Mouse (Mus musculus): ENCODE data around the gene Opcml. TPM values are rescaled to one million over a fixed set of nuclear protein-coding genes. Genes with fewer than 3 reads are reported as not detected.

Gene Opcml
- polyA plus RNA-seq, 1 experiment from 2014 or later = 0.97 TPM

DNA sequence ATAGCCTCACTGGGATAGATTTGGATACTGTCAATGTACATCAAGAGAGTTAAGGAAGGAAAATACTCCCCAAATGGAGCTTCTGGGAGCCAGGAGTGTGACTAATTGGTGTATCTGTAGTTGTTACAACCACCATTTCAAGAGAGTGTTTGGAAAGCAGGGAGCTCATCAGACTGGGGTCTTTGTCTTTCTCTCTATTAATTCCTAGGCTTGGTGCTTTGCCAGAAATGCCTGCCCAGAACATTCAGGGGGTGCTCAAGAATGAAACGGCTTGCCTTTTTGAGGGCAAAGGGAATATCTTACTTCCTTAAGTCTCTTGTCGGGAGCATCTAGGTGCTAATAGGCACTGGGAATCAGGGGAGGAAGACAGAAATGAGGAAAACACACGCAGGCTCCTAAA, 416.9 kb downstream of the Opcml start:
- DNase-seq (ENCODE audit: low spot score) = no peak
- H3K36me3 ChIP-seq (ENCODE audit: insufficient read depth, low read length) = no peaks in the 10 kb centered on the region
- no peak overlapping the region for H3K27ac ChIP-seq
- no peak for ATAC-seq (replicated peaks; ENCODE audit: low FRiP score, low read depth)
- H3K4me3 ChIP-seq (replicated peaks; ENCODE audit: low read depth, low read length) = no peak overlapping the region
- no peaks in the 10 kb centered on the region for H3K9me3 ChIP-seq (replicated peaks; ENCODE audit: low read length)
- no peak for TF ChIP-seq CTCF (IDR thresholded peaks at IDR 0.05; ENCODE audit: low read depth)
- no peak overlapping the region for H3K9ac ChIP-seq (ENCODE audit: low read depth, low read length)
- H3K27me3 ChIP-seq (ENCODE audit: insufficient read depth, low read length) = no peaks in the 10 kb centered on the region
- H3K4me1 ChIP-seq (replicated peaks; ENCODE audit: insufficient read depth, low read length) = no peaks in the 10 kb centered on the region
- H3K4me2 ChIP-seq (ENCODE audit: low read length) = no peak overlapping the region
- 83% methylated on average over 3 of the region's 3 CpGs for WGBS

DNA sequence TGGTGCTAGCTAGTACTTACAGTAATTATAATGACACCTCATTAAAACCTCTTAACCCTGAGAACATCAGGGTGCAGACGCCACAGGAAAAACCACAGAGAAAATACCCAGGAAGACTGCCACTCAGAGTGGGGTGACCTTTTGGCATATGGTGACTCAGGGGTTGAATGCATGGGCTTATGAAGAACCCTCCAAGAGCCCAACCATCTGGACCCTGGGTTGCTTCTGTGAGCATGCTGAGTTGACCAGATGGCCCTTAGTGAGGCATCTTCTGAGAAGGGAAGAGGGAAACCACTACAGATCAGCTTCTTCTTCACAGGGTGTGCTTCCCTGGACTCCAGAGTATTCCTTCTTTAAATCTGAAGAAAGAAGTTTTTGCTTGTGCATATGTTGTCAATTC, 418.1 kb downstream of the Opcml start:
- H3K9ac ChIP-seq (ENCODE audit: low read depth, low read length) = no peak overlapping the region
- WGBS = 81% methylated on average over 1 of the region's 1 CpGs
- H3K4me1 ChIP-seq (replicated peaks; ENCODE audit: insufficient read depth, low read length) = no peaks in the 10 kb centered on the region
- H3K27me3 ChIP-seq (ENCODE audit: insufficient read depth, low read length) = no peaks in the 10 kb centered on the region
- no peak overlapping the region for H3K4me2 ChIP-seq (ENCODE audit: low read length)
- ATAC-seq (replicated peaks; ENCODE audit: low FRiP score, low read depth) (no peak), DNase-seq (ENCODE audit: low spot score) (no peak)
- no peaks in the 10 kb centered on the region for H3K9me3 ChIP-seq (replicated peaks; ENCODE audit: low read length)
- H3K36me3 ChIP-seq (ENCODE audit: insufficient read depth, low read length) = no peaks in the 10 kb centered on the region
- TF ChIP-seq CTCF (IDR thresholded peaks at IDR 0.05; ENCODE audit: low read depth) = no peak
- no peak overlapping the region for H3K4me3 ChIP-seq (replicated peaks; ENCODE audit: low read depth, low read length)
- H3K27ac ChIP-seq = no peak overlapping the region

DNA sequence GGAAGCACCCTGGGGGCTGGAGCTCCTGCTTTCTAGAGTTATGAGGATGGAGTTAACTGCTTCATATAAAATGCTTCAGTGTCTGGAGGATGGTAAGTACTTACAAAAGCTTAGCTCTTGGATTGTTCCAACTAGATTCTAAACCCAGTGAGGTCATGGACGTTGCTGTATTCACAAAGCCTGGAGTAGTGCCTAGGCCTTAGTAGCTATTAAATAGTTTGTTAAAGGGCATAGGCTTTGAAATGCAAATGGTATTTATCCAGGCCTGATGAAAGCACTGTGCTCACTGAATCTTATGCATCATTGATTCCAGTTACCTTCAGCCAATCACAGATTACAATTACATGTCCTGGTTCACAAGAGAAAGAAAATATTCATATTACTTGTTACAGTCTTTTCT, 421.3 kb downstream of the Opcml start:
- ATAC-seq (replicated peaks; ENCODE audit: low FRiP score, low read depth) (no peak), DNase-seq (ENCODE audit: low spot score) (peak; percentile 0)
- Histone ChIP-seq H3K27me3 (ENCODE audit: insufficient read depth, low read length) (no peaks in the 10 kb centered on the region), H3K36me3 (ENCODE audit: insufficient read depth, low read length) (no peaks in the 10 kb centered on the region), H3K27ac (no peak overlapping the region), H3K4me1 (replicated peaks; ENCODE audit: insufficient read depth, low read length) (no peaks in the 10 kb centered on the region), H3K4me3 (replicated peaks; ENCODE audit: low read depth, low read length) (no peak overlapping the region), H3K9me3 (replicated peaks; ENCODE audit: low read length) (no peaks in the 10 kb centered on the region), H3K4me2 (ENCODE audit: low read length) (no peak overlapping the region), H3K9ac (ENCODE audit: low read depth, low read length) (no peak overlapping the region)
- WGBS = 54% methylated on average over 1 of the region's 1 CpGs
- TF ChIP-seq CTCF (IDR thresholded peaks at IDR 0.05; ENCODE audit: low read depth) = no peak

DNA sequence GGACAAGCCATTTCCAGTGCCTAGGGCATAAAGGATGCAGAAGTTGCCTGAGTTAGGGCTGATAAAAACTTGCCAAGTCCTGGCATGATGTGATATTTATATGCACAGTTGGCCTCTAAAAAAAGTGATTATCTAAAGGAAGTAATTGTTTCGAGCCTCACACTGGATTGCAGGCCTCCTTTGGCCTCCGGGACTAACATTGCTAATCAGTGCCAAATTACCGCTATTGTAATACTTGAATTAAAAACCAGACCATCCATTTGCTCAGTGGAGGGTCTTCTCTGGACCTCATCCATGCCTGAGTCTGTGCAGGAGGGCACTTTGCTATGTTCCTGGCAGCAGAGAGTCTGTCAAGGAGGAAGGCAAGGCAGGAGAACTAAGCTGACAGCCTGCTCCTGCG, 423.3 kb downstream of the Opcml start:
- Histone ChIP-seq H3K4me3 (replicated peaks; ENCODE audit: low read depth, low read length) (no peak overlapping the region), H3K4me1 (replicated peaks; ENCODE audit: insufficient read depth, low read length) (no peaks in the 10 kb centered on the region), H3K36me3 (ENCODE audit: insufficient read depth, low read length) (no peaks in the 10 kb centered on the region), H3K27ac (no peak overlapping the region), H3K9me3 (replicated peaks; ENCODE audit: low read length) (no peaks in the 10 kb centered on the region), H3K9ac (ENCODE audit: low read depth, low read length) (no peak overlapping the region), H3K4me2 (ENCODE audit: low read length) (no peak overlapping the region), H3K27me3 (ENCODE audit: insufficient read depth, low read length) (no peaks in the 10 kb centered on the region)
- no peak for DNase-seq (ENCODE audit: low spot score)
- no peak for TF ChIP-seq CTCF (IDR thresholded peaks at IDR 0.05; ENCODE audit: low read depth)
- WGBS = 72% methylated on average over 4 of the region's 4 CpGs
- ATAC-seq (replicated peaks; ENCODE audit: low FRiP score, low read depth) = no peak

DNA sequence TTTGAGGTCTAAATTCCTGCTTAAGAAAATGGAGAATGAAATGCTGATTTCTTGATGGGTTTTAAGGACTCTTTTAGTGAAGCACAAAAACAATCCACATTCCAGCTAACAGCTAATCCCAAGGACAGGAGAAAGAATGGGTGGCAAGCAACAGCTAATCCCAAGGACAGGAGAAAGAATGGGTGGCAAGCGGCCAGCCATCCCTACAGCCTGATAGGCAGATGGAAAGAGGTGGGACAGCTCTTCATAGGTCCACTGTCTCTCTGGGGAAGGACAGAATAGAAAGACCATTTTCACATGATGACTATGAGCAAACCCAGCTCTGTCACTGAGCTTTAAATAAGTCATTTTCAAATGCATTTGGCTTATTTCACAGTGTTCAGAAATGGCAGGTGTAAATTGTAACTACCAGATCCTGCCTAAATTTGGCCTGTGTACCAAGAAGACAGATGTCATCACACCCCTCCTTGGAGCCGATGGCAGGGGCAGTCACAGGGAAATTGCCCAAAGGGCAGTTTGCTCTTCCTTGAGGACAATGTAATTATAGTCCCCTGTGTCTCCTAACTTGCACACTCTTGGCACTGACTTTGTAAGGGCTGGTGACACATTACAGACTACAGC, 427.6 kb downstream of the Opcml start:
- H3K9ac ChIP-seq (ENCODE audit: low read depth, low read length) = no peak overlapping the region
- WGBS = 76% methylated on average over 2 of the region's 2 CpGs
- no peaks in the 10 kb centered on the region for H3K4me1 ChIP-seq (replicated peaks; ENCODE audit: insufficient read depth, low read length)
- no peaks in the 10 kb centered on the region for H3K27me3 ChIP-seq (ENCODE audit: insufficient read depth, low read length)
- no peak for TF ChIP-seq CTCF (IDR thresholded peaks at IDR 0.05; ENCODE audit: low read depth)
- no peaks in the 10 kb centered on the region for H3K36me3 ChIP-seq (ENCODE audit: insufficient read depth, low read length)
- no peak overlapping the region for H3K4me2 ChIP-seq (ENCODE audit: low read length)
- ATAC-seq (replicated peaks; ENCODE audit: low FRiP score, low read depth) = no peak
- H3K27ac ChIP-seq = no peak overlapping the region
- no peak for DNase-seq (ENCODE audit: low spot score)
- H3K4me3 ChIP-seq (replicated peaks; ENCODE audit: low read depth, low read length) = no peak overlapping the region
- no peaks in the 10 kb centered on the region for H3K9me3 ChIP-seq (replicated peaks; ENCODE audit: low read length)

DNA sequence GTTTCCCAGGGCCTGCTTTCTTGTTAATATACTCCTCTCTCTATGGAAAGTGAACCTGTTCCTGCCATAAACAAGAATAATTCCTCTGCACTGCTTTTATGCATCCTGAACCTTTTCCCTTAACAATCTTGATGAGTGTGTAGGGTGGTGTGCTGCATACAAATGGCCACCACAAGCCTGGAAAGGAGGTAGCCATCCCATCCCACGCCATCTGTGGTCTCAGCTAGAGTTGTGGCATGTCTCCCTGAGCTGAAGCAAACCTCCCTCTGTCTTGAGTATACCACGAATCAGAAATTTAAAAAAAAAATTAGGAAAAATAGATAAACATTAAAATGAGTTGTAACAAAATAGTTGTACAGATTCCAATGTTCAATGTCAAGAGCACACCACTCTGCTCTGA, 432.2 kb downstream of the Opcml start:
- H3K27me3 ChIP-seq (ENCODE audit: insufficient read depth, low read length) = no peaks in the 10 kb centered on the region
- no peak for TF ChIP-seq CTCF (IDR thresholded peaks at IDR 0.05; ENCODE audit: low read depth)
- no peak overlapping the region for H3K27ac ChIP-seq
- no peaks in the 10 kb centered on the region for H3K9me3 ChIP-seq (replicated peaks; ENCODE audit: low read length)
- H3K9ac ChIP-seq (ENCODE audit: low read depth, low read length) = no peak overlapping the region
- no peak for DNase-seq (ENCODE audit: low spot score)
- no peaks in the 10 kb centered on the region for H3K36me3 ChIP-seq (ENCODE audit: insufficient read depth, low read length)
- no peaks in the 10 kb centered on the region for H3K4me1 ChIP-seq (replicated peaks; ENCODE audit: insufficient read depth, low read length)
- WGBS = 76% methylated on average over 2 of the region's 2 CpGs
- no peak for ATAC-seq (replicated peaks; ENCODE audit: low FRiP score, low read depth)
- H3K4me3 ChIP-seq (replicated peaks; ENCODE audit: low read depth, low read length) = no peak overlapping the region
- no peak overlapping the region for H3K4me2 ChIP-seq (ENCODE audit: low read length)

Measured in kidney, postnatal 0 days (tissue).